Mouse (Mus musculus) frontal cortex, postnatal 14 days (tissue): ENCODE measurements around the gene Stk38.
"Not testable (repeated sequence)": the region's sequence is repeated elsewhere in the genome, so short reads cannot be mapped to it uniquely, and the experiment has no call there.

Experiments
- DNase-seq, 2 experiments: peaks; one replicate each; pipeline ENCODE4 v3.0.0; 2022; ENCODE audit warnings: low spot score in 2 of 2

The Stk38 gene

GRCm38 (mm10) chr17:29039351-29039750 lies 31.6 kb upstream of the Stk38 start:
- no peak for DNase-seq

- no peak for DNase-seq
Observed at GRCm38 (mm10) chr17:29035506-29035905, 27.7 kb upstream of the Stk38 start.

GRCm38 (mm10) chr17:29034264-29034663 lies 26.5 kb upstream of the Stk38 start:
- DNase-seq, result no peak

- no peak for DNase-seq
Observed at GRCm38 (mm10) chr17:29033569-29034061, 25.8 kb upstream of the Stk38 start.

- DNase-seq, result peak; percentile 98 to 99
Observed at GRCm38 (mm10) chr17:29032274-29033069, 24.7 kb upstream of the Stk38 start, which contains the start of gene Srsf3. Srsf3 (plus strand) TSS chr17:29032628.

GRCm38 (mm10) chr17:29031771-29032273 lies 24.0 kb upstream of the Stk38 start:
- no peak for DNase-seq

- not testable (repeated sequence) for DNase-seq
Observed at GRCm38 (mm10) chr17:29031085-29031711, 23.4 kb upstream of the Stk38 start.

GRCm38 (mm10) chr17:29030321-29031034 lies 22.7 kb upstream of the Stk38 start:
- DNase-seq, result no peak

GRCm38 (mm10) chr17:29026652-29027356 lies 19.0 kb upstream of the Stk38 start:
- DNase-seq, result no peak

- DNase-seq, result no peak
Observed at GRCm38 (mm10) chr17:29024896-29025565, 17.2 kb upstream of the Stk38 start.

- DNase-seq, result no peak
Observed at GRCm38 (mm10) chr17:29024047-29024892, 16.5 kb upstream of the Stk38 start.

GRCm38 (mm10) chr17:29023346-29023745 lies 15.6 kb upstream of the Stk38 start:
- no peak for DNase-seq

GRCm38 (mm10) chr17:29022230-29022819 lies 14.5 kb upstream of the Stk38 start:
- no peak for DNase-seq

- DNase-seq, result no peak
Observed at GRCm38 (mm10) chr17:29020444-29020843, 12.6 kb upstream of the Stk38 start.

- DNase-seq, result no peak
Observed at GRCm38 (mm10) chr17:29019391-29019790, 11.6 kb upstream of the Stk38 start.

- no peak for DNase-seq
Observed at GRCm38 (mm10) chr17:29018292-29018984, 10.6 kb upstream of the Stk38 start.

- DNase-seq, result no peak
Observed at GRCm38 (mm10) chr17:29016705-29017104, 8.9 kb upstream of the Stk38 start.

GRCm38 (mm10) chr17:29015638-29016037 lies 7.8 kb upstream of the Stk38 start:
- DNase-seq, result no peak

- no peak for DNase-seq
Observed at GRCm38 (mm10) chr17:29014235-29014634, 6.4 kb upstream of the Stk38 start.
